Mouse (Mus musculus) frontal cortex, postnatal 10 days (tissue): ENCODE measurements at regions not wholly inside any gene's neighbourhood (a gene's known extent, or its start where the extent isn't known, plus 50 kb on each side); places are given as distances from the start of the nearest gene placed in this dataset.

Experiments
- DNase-seq, 2 experiments: peaks; one replicate each; pipeline ENCODE4 v3.0.0; 2022; ENCODE audit warnings: low spot score in 2 of 2, mixed read lengths in 1 of 2

DNA sequence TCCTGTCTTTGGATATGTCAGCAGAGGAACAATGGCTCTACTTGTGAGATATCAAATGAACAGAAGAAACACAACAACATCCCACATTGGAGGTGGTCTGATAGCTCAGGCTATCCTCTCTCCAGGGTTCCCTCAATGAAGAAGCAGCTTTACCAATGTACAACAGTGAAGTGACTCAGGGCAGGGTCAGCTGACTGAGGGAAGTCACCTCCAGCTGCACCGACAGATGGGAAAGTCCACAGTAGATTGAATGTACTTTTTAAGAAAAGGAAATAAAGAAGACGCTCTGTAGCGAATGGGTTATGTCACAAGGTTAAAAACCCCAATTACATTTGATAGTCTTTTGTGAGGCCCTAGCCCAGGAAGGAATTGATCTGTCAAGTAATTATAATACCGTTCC is 62.6 kb upstream of the Tnfaip3 start:
- DNase-seq: no peak

DNA sequence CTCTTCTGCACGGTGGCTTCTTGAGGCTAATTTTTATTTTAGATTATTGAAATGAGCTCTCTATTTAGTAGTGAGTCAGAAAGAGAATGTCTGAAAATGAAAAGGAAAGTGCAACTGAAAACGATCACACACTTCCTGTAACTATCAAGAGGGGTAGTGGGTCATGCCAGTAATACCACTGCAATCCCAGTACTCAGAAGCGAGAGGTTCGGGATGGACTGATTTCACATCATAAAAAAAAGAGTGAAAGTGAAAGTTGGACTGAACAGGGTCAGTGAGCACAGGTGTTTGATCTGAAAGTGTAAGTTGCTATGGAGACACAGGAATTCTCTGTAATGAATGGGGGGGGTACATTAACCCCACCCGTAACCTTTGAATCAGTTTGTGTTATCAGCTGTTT is 52.9 kb upstream of the Tnfaip3 start:
- no peak for DNase-seq

GRCm38 (mm10) chr10:19067623-19068022 is 52.2 kb upstream of the Tnfaip3 start:
- no peak for DNase-seq

DNA sequence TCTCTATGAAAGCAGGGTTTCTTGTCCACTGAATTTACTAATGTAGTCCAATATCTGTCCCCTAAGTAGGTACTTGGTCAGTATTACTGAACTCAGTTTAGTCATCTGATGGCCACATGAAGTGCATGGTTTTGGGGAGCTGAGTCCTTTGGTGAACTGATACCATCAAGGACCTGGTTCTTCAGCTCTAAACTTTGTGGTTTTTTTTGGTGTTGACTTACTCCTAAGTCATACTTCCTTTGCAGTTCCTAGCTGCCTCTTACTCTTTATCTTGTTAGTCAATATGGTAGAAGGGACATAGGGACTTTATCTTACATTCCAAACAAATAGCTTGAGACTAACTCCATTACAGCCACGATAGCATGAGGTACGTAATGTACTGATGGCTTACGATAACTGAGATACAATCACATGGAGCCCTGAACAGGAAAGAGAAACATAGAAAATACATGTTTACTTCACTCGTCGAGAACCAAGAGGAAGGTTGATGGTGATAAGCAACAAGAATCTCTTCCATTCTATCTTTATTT is 51.4 kb upstream of the Tnfaip3 start:
- no peak for DNase-seq
